In the genomic region with DNA sequence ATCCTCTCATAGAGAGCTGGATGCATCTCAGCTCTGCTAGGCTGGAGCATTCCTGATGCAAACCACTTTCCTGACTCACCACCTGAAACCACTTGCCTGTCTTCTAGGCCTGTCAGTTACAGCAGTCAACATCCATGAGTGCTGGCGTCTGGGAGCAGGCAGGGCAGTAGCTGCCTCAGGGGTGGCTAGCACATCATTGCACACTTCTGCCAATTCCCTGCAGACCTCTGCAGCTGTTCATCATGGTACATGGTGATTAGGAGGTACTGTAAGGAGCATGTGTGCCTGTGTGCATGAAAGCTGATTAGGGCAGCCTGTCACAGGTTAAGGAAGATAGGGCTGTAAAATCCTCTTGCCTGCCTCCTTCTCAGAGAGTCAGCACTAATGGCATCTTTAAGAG, we compare ENCODE assay signal across 9 mouse cellular contexts.
A peak's percentile ranks its signal among the peaks of the same experiment; 100 is the strongest.
DNase-seq lines count a peak whose midpoint lies in the region; ATAC-seq and TF ChIP-seq lines count a peak whose summit lies in the region.
"Had no signal": no experiment of that assay in that cellular context is flagged by ENCODE, and none has a peak within 500 bp of the region (broad histone marks: within the 10 kb centered on the region; RNA-seq: fewer than 3 reads in every experiment).

No protein-coding gene starts in this region.

- DNase-seq in embryonic facial prominence, embryonic 11.5 days (ENCODE audit: low spot score), result no peak
- DNase-seq in embryonic facial prominence, embryonic 10.5 days (ENCODE audit: low spot score), result no peak
- DNase-seq in midbrain, postnatal 0 days (ENCODE audit: low spot score), result no peak
- no peak for DNase-seq in thymus, postnatal 36 days
- DNase-seq in testis, postnatal 14 days (ENCODE audit: low spot score), result no peak

- H3K9ac ChIP-seq in embryonic facial prominence, embryonic 11.5 days (replicated peaks; ENCODE audit: low read length), result no peak overlapping the region
- no peak overlapping the region for H3K9ac ChIP-seq in forebrain, embryonic 12.5 days
- H3K9ac ChIP-seq in liver, embryonic 12.5 days, result 0 out of 2 replicates have a peak overlapping the region, but pooled peaks have one; percentile 1
- no peak overlapping the region for H3K9ac ChIP-seq in midbrain, postnatal 0 days (replicated peaks; ENCODE audit: low read length, poor library complexity, severe bottlenecking)

- H3K9me3 ChIP-seq in embryonic facial prominence, embryonic 11.5 days (replicated peaks; ENCODE audit: control insufficient read depth, low read length), result no peaks in the 10 kb centered on the region
- no peaks in the 10 kb centered on the region for H3K9me3 ChIP-seq in embryonic facial prominence, embryonic 10.5 days
- no peaks in the 10 kb centered on the region for H3K9me3 ChIP-seq in forebrain, embryonic 12.5 days
- no peaks in the 10 kb centered on the region for H3K9me3 ChIP-seq in liver, embryonic 12.5 days (replicated peaks)
- H3K9me3 ChIP-seq in midbrain, postnatal 0 days (ENCODE audit: low read length), result no peaks in the 10 kb centered on the region

- no peaks in the 10 kb centered on the region for H3K4me1 ChIP-seq in embryonic facial prominence, embryonic 11.5 days (ENCODE audit: control insufficient read depth, insufficient read depth, low read length)
- peaks cover 17% of the 10 kb centered on the region; the same call in 1 of the 2 replicates for H3K4me1 ChIP-seq in embryonic facial prominence, embryonic 10.5 days
- H3K4me1 ChIP-seq in forebrain, embryonic 12.5 days, result peaks cover 34% of the 10 kb centered on the region
- H3K4me1 ChIP-seq in liver, embryonic 12.5 days, result peaks cover 45% of the 10 kb centered on the region
- no peaks in the 10 kb centered on the region for H3K4me1 ChIP-seq in midbrain, postnatal 0 days (ENCODE audit: insufficient read depth, low read length)

- H3K27me3 ChIP-seq in embryonic facial prominence, embryonic 11.5 days (ENCODE audit: control insufficient read depth, insufficient read depth, low read length), result no peaks in the 10 kb centered on the region
- no peaks in the 10 kb centered on the region for H3K27me3 ChIP-seq in embryonic facial prominence, embryonic 10.5 days (replicated peaks; ENCODE audit: low read depth, poor library complexity, severe bottlenecking)
- H3K27me3 ChIP-seq in forebrain, embryonic 12.5 days, result no peaks in the 10 kb centered on the region
- H3K27me3 ChIP-seq in liver, embryonic 12.5 days (replicated peaks), result no peaks in the 10 kb centered on the region
- H3K27me3 ChIP-seq in midbrain, postnatal 0 days (ENCODE audit: insufficient read depth, low read length), result no peaks in the 10 kb centered on the region

- H3K4me3 ChIP-seq in embryonic facial prominence, embryonic 11.5 days (ENCODE audit: low read depth, low read length), result no peak overlapping the region
- no peak overlapping the region for H3K4me3 ChIP-seq in embryonic facial prominence, embryonic 10.5 days
- H3K4me3 ChIP-seq in forebrain, embryonic 12.5 days (replicated peaks), result no peak overlapping the region
- H3K4me3 ChIP-seq in liver, embryonic 12.5 days, result no peak overlapping the region
- no peak overlapping the region for H3K4me3 ChIP-seq in midbrain, postnatal 0 days (ENCODE audit: low read depth, low read length)
- H3K4me3 ChIP-seq: layer of hippocampus, adult 2 months had no signal

- no peak for TF ChIP-seq CTCF in midbrain, postnatal 0 days (IDR thresholded peaks at IDR 0.05)

- peak; percentile 52; the same call in 1 of the 2 replicates for ATAC-seq in embryonic facial prominence, embryonic 11.5 days (replicated peaks; ENCODE audit: insufficient number of reproducible peaks, low FRiP score, low TSS enrichment, low read depth)
- ATAC-seq in forebrain, embryonic 12.5 days (ENCODE audit: low FRiP score), result peak; percentile 65
- ATAC-seq in liver, embryonic 12.5 days, result peak; percentile 98
- peak; percentile 66; the same call in 1 of the 2 replicates for ATAC-seq in midbrain, postnatal 0 days (ENCODE audit: low FRiP score)
- no peak for ATAC-seq in frontal cortex, adult (ENCODE audit: low TSS enrichment)

- H3K27ac ChIP-seq in embryonic facial prominence, embryonic 11.5 days (replicated peaks; ENCODE audit: low read depth, low read length), result no peak overlapping the region
- H3K27ac ChIP-seq in embryonic facial prominence, embryonic 10.5 days (replicated peaks), result no peak overlapping the region
- H3K27ac ChIP-seq in forebrain, embryonic 12.5 days, result peak overlapping the region; percentile 38
- H3K27ac ChIP-seq in liver, embryonic 12.5 days, result peak overlapping the region; percentile 66
- no peak overlapping the region for H3K27ac ChIP-seq in midbrain, postnatal 0 days (ENCODE audit: low read depth, low read length)

- H3K36me3 ChIP-seq in embryonic facial prominence, embryonic 11.5 days (replicated peaks; ENCODE audit: control insufficient read depth, insufficient read depth, low read depth, low read length), result no peaks in the 10 kb centered on the region
- peaks cover 16% of the 10 kb centered on the region for H3K36me3 ChIP-seq in embryonic facial prominence, embryonic 10.5 days (replicated peaks)
- H3K36me3 ChIP-seq in forebrain, embryonic 12.5 days (replicated peaks), result no peaks in the 10 kb centered on the region; the same call in 1 of the 2 replicates
- H3K36me3 ChIP-seq in liver, embryonic 12.5 days, result peaks cover 15% of the 10 kb centered on the region
- no peaks in the 10 kb centered on the region for H3K36me3 ChIP-seq in midbrain, postnatal 0 days (ENCODE audit: insufficient read depth, low read length)

- WGBS in embryonic facial prominence, embryonic 11.5 days, result 55% methylated on average over 1 of the region's 1 CpGs
- WGBS in embryonic facial prominence, embryonic 10.5 days, result 71% methylated on average over 1 of the region's 1 CpGs
- 21% methylated on average over 1 of the region's 1 CpGs for WGBS in forebrain, embryonic 12.5 days
- 38% methylated on average over 1 of the region's 1 CpGs for WGBS in liver, embryonic 12.5 days (ENCODE audit: insufficient replicate concordance)
- WGBS in midbrain, postnatal 0 days, result 31% methylated on average over 1 of the region's 1 CpGs

- H3K4me2 ChIP-seq in embryonic facial prominence, embryonic 11.5 days (ENCODE audit: low read depth, low read length), result no peak overlapping the region
- no peak overlapping the region for H3K4me2 ChIP-seq in forebrain, embryonic 12.5 days
- H3K4me2 ChIP-seq in liver, embryonic 12.5 days, result no peak overlapping the region
- no peak overlapping the region for H3K4me2 ChIP-seq in midbrain, postnatal 0 days (ENCODE audit: low read depth, low read length, poor library complexity, severe bottlenecking)

Comparison
In these comparisons a context has a peak if more than half of its experiments do, and no peak if none do; other contexts are left out.
1. H3K27ac ChIP-seq: peak in forebrain, embryonic 12.5 days (single experiment) and liver, embryonic 12.5 days (single experiment); none in embryonic facial prominence, embryonic 11.5 days (single experiment), embryonic facial prominence, embryonic 10.5 days (single experiment) and midbrain, postnatal 0 days (single experiment).